Mouse (Mus musculus) kidney, embryonic 14.5 days (tissue): ENCODE measurements around the gene Cers6. TPM values are rescaled to one million over a fixed set of nuclear protein-coding genes. Genes with fewer than 3 reads are reported as not detected.

Experiments used
- ATAC-seq: fragments of 200-750 bp; cut with Nextera tagmentation; 2 replicates; pipeline ENCODE4 v1.8.0; 2017; ENCODE audit warnings: moderate number of reproducible peaks, mild to moderate bottlenecking, moderate TSS enrichment, moderate library complexity; ENCODE audit not compliant: low FRiP score, low TSS enrichment
- H3K27ac ChIP-seq: fragments of 300-500 bp; sonication (generic); 2 replicates; pipeline ENCODE4 v1.5.1; 2014; ENCODE audit warnings: low read depth, mild to moderate bottlenecking, low read length, moderate library complexity, mixed read lengths
- H3K27me3 ChIP-seq: fragments of 300-500 bp; sonication (generic); 2 replicates; pipeline ENCODE4 v1.6.1; 2014; ENCODE audit warnings: mild to moderate bottlenecking, low read length; ENCODE audit not compliant: control insufficient read depth, insufficient read depth
- H3K36me3 ChIP-seq: fragments of 300-500 bp; sonication (generic); 2 replicates; pipeline ENCODE4 v1.6.1; 2014; ENCODE audit warnings: low read length, mixed read lengths; ENCODE audit not compliant: control insufficient read depth, insufficient read depth
- H3K4me1 ChIP-seq: fragments of 300-500 bp; sonication (generic); 2 replicates; pipeline ENCODE4 v1.6.1; 2014; ENCODE audit warnings: low read length, mixed read lengths; ENCODE audit not compliant: control insufficient read depth, insufficient read depth
- H3K4me2 ChIP-seq: fragments of 300-500 bp; sonication (generic); replicated peaks from 2 replicates; pipeline ENCODE4 v1.6.1; 2014; ENCODE audit warnings: low read depth, mild to moderate bottlenecking, low read length
- H3K4me3 ChIP-seq: fragments of 300-500 bp; sonication (generic); 2 replicates; pipeline ENCODE4 v1.5.1; 2014; ENCODE audit warnings: mild to moderate bottlenecking, low read length
- H3K9ac ChIP-seq: fragments of 300-500 bp; sonication (generic); 2 replicates; pipeline ENCODE4 v1.6.1; 2014; ENCODE audit warnings: low read depth, mild to moderate bottlenecking, low read length, moderate library complexity
- H3K9me3 ChIP-seq: fragments of 300-500 bp; sonication (generic); 2 replicates; pipeline ENCODE4 v1.6.1; 2016; ENCODE audit warnings: low read length; ENCODE audit not compliant: control insufficient read depth
- WGBS: fragments of 180-500 bp; shearing (Covaris S2); extraction: QIAGEN DNeasy Blood & Tissue Kit; methylation state at CpG from one replicate; pipeline ENCODE4 v1.1.7; 2014; 5-methylcytosine and 5-hydroxymethylcytosine counted together
- polyA plus RNA-seq: library from polyadenylated mRNA; unstranded; fragments of >200 nt; fragmentation: Nextera tagmentation; extraction: Ambion mirVana; gene quantifications from 2 replicates; pipeline ENCODE4 v1.2.1, GENCODE M21; 2014

Cers6 gene
- polyA plus RNA-seq, 1 experiment from 2014 or later: 46.7 TPM

DNA sequence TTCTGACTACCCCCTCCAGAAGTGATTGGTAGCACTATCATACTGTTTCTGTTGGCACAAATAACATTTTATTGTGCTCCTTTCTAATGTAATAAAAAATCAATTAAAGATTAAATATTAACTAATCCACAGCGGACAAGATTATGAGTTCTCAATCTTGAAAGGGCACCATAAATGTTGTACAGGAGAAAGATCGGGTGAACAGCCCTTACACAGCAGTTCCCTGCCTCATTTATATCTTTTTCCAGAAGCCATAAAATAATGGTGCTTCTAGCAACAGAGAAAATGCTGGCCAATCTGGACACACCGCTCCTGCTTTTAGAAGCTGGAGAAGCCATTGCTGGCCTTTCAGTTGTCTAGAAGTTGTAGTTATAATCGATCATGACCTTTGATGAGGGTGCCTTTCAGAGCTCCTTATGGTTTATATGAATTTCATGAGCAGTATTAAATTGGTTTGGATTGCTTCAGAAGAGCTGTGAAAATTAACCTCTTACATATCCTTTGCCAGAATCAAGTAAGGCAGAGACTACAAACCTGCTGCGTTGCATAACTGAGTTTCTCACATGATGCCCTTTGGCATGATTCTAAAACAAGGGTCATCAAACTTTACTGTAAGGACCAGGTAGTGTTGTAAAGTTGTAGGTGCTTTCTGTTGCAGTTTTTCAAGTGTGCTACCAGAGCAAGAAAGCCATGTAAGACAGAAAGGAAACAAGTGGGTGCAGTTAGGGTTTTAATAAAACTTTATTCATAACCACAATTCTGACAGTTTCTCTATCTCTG is 200.9 kb downstream of the Cers6 start:
- Histone ChIP-seq H3K4me3 (no peak overlapping the region), H3K27ac (no peak overlapping the region), H3K9me3 (no peaks in the 10 kb centered on the region), H3K9ac (no peak overlapping the region), H3K4me2 (no peak overlapping the region), H3K36me3 (no peaks in the 10 kb centered on the region), H3K4me1 (no peaks in the 10 kb centered on the region), H3K27me3 (no peaks in the 10 kb centered on the region)
- no peak for ATAC-seq
- WGBS: 85% methylated on average over 5 of the region's 5 CpGs

DNA sequence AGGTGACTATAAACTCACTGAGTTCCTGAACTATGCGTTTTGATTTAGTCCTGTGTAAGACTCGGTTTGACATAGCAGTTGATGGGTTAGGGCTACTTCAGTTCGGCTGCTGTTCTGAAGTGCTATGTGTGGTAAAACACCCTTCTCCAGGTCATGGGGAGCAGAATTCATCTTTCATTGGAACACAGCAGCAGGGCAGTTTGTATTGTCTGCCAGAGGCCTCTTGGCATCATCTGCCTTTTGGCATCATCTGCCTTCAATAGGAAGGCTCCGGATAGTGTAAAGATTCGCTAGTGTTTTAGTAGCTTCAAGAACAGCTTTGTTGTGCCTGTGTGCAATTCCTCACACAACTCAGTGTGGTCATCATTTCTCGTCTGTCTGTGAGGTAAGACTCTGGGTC is 203.5 kb downstream of the Cers6 start:
- no peaks in the 10 kb centered on the region for H3K27me3 ChIP-seq
- no peak overlapping the region for H3K27ac ChIP-seq
- no peaks in the 10 kb centered on the region for H3K9me3 ChIP-seq
- H3K4me2 ChIP-seq: no peak overlapping the region
- no peak for ATAC-seq
- no peaks in the 10 kb centered on the region for H3K36me3 ChIP-seq
- H3K4me3 ChIP-seq: no peak overlapping the region
- no peak overlapping the region for H3K9ac ChIP-seq
- WGBS: 90% methylated on average over 6 of the region's 6 CpGs
- H3K4me1 ChIP-seq: no peaks in the 10 kb centered on the region

- Histone ChIP-seq H3K9ac (no peak overlapping the region), H3K4me1 (no peaks in the 10 kb centered on the region), H3K27me3 (no peaks in the 10 kb centered on the region), H3K4me3 (no peak overlapping the region), H3K36me3 (no peaks in the 10 kb centered on the region), H3K9me3 (no peaks in the 10 kb centered on the region), H3K4me2 (no peak overlapping the region), H3K27ac (no peak overlapping the region)
- 78% methylated on average over 7 of the region's 7 CpGs for WGBS
- ATAC-seq: no peak
These were observed 210.4 kb downstream of the Cers6 start for GRCm38 (mm10) chr2:69071440-69072235.

DNA sequence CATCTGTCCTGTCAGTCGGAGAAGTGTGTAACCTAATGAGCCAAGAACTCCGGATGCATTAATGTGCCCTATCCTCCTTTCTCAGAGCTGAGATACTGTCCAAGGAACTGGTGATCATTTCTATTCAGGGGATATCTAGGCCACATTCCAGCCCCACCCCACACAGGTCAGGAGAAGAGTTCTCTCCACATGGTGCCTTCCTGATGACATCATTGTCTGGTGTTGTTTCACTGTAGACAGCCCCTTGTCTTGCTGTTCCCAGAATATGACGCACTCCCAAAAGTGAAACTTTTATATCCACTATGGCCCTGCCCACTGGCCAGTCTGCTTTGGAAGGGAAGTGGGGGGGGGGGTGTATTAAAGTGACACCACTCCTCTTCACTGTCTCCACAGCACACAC is 215.9 kb downstream of the Cers6 start:
- Histone ChIP-seq H3K4me1 (no peaks in the 10 kb centered on the region), H3K27ac (no peak overlapping the region), H3K27me3 (no peaks in the 10 kb centered on the region), H3K4me3 (no peak overlapping the region), H3K36me3 (no peaks in the 10 kb centered on the region), H3K9me3 (no peaks in the 10 kb centered on the region), H3K4me2 (no peak overlapping the region), H3K9ac (no peak overlapping the region)
- peak; percentile 46; the same call in 1 of the 2 replicates for ATAC-seq
- 57% methylated on average over 3 of the region's 3 CpGs for WGBS

DNA sequence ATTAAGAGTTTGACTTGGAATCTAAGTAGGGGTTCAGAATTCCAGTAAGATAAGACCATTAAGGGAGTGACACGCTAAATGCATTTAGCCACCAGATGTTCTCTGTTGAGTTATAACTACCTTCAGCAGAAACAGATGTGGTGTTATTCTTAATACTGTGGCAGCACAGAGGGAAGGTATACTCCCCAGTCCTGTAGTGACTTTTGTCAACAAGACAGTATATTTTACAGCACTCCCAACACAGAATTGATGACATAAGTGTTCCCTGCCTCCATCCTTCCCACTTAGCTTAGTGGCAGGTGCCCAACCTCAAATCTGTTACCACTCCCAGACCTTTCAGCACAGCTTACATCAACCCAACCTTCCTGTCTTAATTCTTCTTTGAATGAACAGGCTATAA is 219.5 kb downstream of the Cers6 start:
- Histone ChIP-seq H3K4me2 (no peak overlapping the region), H3K9me3 (no peaks in the 10 kb centered on the region), H3K27ac (no peak overlapping the region), H3K36me3 (no peaks in the 10 kb centered on the region), H3K4me1 (no peaks in the 10 kb centered on the region), H3K9ac (no peak overlapping the region), H3K27me3 (no peaks in the 10 kb centered on the region), H3K4me3 (no peak overlapping the region)
- peak; percentile 88 for ATAC-seq
- WGBS: 32% methylated on average over 1 of the region's 1 CpGs

- Histone ChIP-seq H3K4me1 (no peaks in the 10 kb centered on the region), H3K4me2 (no peak overlapping the region), H3K36me3 (no peaks in the 10 kb centered on the region), H3K4me3 (no peak overlapping the region), H3K9ac (no peak overlapping the region), H3K9me3 (no peaks in the 10 kb centered on the region), H3K27me3 (no peaks in the 10 kb centered on the region), H3K27ac (no peak overlapping the region)
- no peak for ATAC-seq
- WGBS: 40% methylated on average over 8 of the region's 8 CpGs
These were observed 221.4 kb downstream of the Cers6 start for GRCm38 (mm10) chr2:69082499-69083197.

GRCm38 (mm10) chr2:69083198-69083509 is 221.9 kb downstream of the Cers6 start:
- WGBS: 81% methylated on average over 3 of the region's 3 CpGs
- Histone ChIP-seq H3K9me3 (no peaks in the 10 kb centered on the region), H3K36me3 (no peaks in the 10 kb centered on the region), H3K4me2 (no peak overlapping the region), H3K4me3 (no peak overlapping the region), H3K9ac (no peak overlapping the region), H3K27ac (no peak overlapping the region), H3K27me3 (no peaks in the 10 kb centered on the region), H3K4me1 (no peaks in the 10 kb centered on the region)
- no peak for ATAC-seq

DNA sequence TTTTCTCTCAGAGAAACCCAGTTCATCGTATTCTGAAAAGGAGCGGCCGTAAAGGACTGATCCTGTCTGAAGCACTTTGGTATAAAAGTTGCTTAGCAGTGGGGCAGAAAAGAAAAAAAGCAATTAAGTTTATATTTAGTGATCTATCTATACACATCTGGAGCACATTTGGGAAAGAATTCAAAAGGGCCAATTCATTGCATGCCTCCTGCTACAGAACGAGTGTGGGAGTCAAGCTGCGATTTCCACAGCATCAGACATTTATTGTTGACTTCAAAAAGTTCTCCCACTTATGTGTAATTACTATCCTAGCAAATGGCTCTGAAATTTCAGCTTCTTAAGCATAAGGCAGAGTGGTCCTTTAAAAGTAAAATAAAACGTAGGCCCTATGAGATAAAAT is 223.2 kb downstream of the Cers6 start:
- H3K27ac ChIP-seq: no peak overlapping the region
- ATAC-seq: no peak
- 58% methylated on average over 6 of the region's 6 CpGs for WGBS

More for the DNA sequence above, 223.2 kb downstream of the Cers6 start:
- Histone ChIP-seq H3K9me3 (no peaks in the 10 kb centered on the region), H3K9ac (no peak overlapping the region), H3K4me1 (no peaks in the 10 kb centered on the region), H3K4me3 (no peak overlapping the region), H3K4me2 (no peak overlapping the region), H3K36me3 (no peaks in the 10 kb centered on the region), H3K27me3 (no peaks in the 10 kb centered on the region)
